Mouse (Mus musculus) brain, embryonic 14.5 days (tissue): ENCODE measurements around the gene Dnah2. TPM values are rescaled to one million over a fixed set of nuclear protein-coding genes. Genes with fewer than 3 reads are reported as not detected.

Experiments used
- DNase-seq: peaks from one replicate; pipeline ENCODE4 v3.0.0-alpha.2; 2011; ENCODE audit warnings: low read depth
- CTCF ChIP-seq: fragments of 200-500 bp; IDR thresholded peaks from 2 replicates; pipeline ENCODE4 v1.5.1; 2012; ENCODE audit warnings: inconsistent platforms, mild to moderate bottlenecking, moderate library complexity, borderline replicate concordance; ENCODE audit not compliant: insufficient read depth, insufficient read length; ENCODE audit errors: extremely low read depth
- POLR2A ChIP-seq: fragments of 200-500 bp; IDR thresholded peaks from 2 replicates; pipeline ENCODE4 v1.6.1; 2012; ENCODE audit warnings: mild to moderate bottlenecking, inconsistent platforms, borderline replicate concordance; ENCODE audit not compliant: poor library complexity, insufficient read depth, insufficient read length, severe bottlenecking; ENCODE audit errors: extremely low read depth
- polyA plus RNA-seq: library from polyadenylated mRNA; depleted of rRNA; stranded (reverse); fragments of >200 nt; gene quantifications from 2 replicates; pipeline ENCODE4 v1.2.3, GENCODE M21; 2012

The Dnah2 gene
- polyA plus RNA-seq, 1 experiment, result 5.2 TPM

GRCm38 (mm10) chr11:69414421-69415326 lies 134.2 kb downstream of the Dnah2 start:
- DNase-seq, result no peak
- no peak for TF ChIP-seq POLR2A
- no peak for TF ChIP-seq CTCF

GRCm38 (mm10) chr11:69413221-69414181 lies 135.4 kb downstream of the Dnah2 start, which contains the start of gene Kdm6b:
Gene Kdm6b, minus strand, starts transcription at chr11:69413675.
- peak; percentile 93 for DNase-seq
- TF ChIP-seq POLR2A (no peak), CTCF (no peak)

- TF ChIP-seq POLR2A (no peak), CTCF (no peak)
- no peak for DNase-seq
Observed at GRCm38 (mm10) chr11:69412548-69412947, 136.4 kb downstream of the Dnah2 start.

- peak; percentile 78 for DNase-seq
- TF ChIP-seq POLR2A (no peak), CTCF (no peak)
Observed at GRCm38 (mm10) chr11:69411538-69412203, 137.2 kb downstream of the Dnah2 start.

GRCm38 (mm10) chr11:69411073-69411535 lies 137.8 kb downstream of the Dnah2 start:
- DNase-seq, result peak; percentile 99
- no peak for TF ChIP-seq CTCF
- TF ChIP-seq POLR2A, result no peak

- TF ChIP-seq POLR2A, result no peak
- no peak for TF ChIP-seq CTCF
- DNase-seq, result peak; percentile 47
Observed at GRCm38 (mm10) chr11:69410310-69411072, 138.4 kb downstream of the Dnah2 start.

GRCm38 (mm10) chr11:69410045-69410309 lies 138.9 kb downstream of the Dnah2 start:
- TF ChIP-seq POLR2A (no peak), CTCF (no peak)
- DNase-seq, result no peak

- TF ChIP-seq CTCF (no peak), POLR2A (no peak)
Observed at GRCm38 (mm10) chr11:69409378-69410044, 139.4 kb downstream of the Dnah2 start.

GRCm38 (mm10) chr11:69408541-69409377 lies 140.2 kb downstream of the Dnah2 start:
- peak; percentile 97 for DNase-seq
- TF ChIP-seq POLR2A, result no peak
- no peak for TF ChIP-seq CTCF

More at GRCm38 (mm10) chr11:69409378-69410044, 139.4 kb downstream of the Dnah2 start:
- DNase-seq, result peak; percentile 93

- no peak for DNase-seq
- TF ChIP-seq POLR2A (no peak), CTCF (no peak)
Observed at GRCm38 (mm10) chr11:69407724-69408004, 141.2 kb downstream of the Dnah2 start.
